Mouse (Mus musculus) megakaryocyte, embryonic 14.5 days (primary cell): ENCODE measurements around the gene Lca5l.

Source experiments
- FLI1 ChIP-seq: IDR thresholded peaks from 2 replicates; pipeline ENCODE4 v1.6.1; 2012; ENCODE audit warnings: low read length, inconsistent platforms, mixed read lengths
- GATA1 ChIP-seq: IDR thresholded peaks from 3 replicates; pipeline ENCODE4 v1.6.1; 2012; ENCODE audit warnings: mixed read lengths, low read length, inconsistent platforms, borderline replicate concordance

DNA sequence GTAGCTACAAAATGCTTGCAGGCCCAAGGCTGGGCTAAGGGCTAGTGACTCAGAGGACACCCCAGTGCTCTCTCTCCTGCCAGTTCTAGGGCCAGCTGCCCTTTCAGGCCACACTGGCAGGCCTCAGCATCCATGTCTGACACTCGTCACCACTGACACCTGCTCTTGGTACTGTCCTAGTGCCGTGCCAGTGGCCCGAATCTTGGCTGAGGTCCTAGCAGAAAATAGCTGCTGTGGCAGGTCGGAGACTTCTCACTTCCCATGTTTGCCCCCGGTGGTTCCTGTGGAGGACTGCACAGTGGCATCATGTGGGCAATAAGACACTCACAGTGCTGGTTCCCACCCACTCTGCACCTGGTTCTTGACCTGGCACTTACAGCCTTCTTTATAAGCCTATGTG, 29.4 kb upstream of the Lca5l start:
- TF ChIP-seq GATA1 (no peak), FLI1 (no peak)
